Mouse (Mus musculus) forelimb bud, embryonic 11.5 days (tissue): ENCODE data around the gene Cldn3.
"Not testable (repeated sequence)": the region's sequence is repeated elsewhere in the genome, so short reads cannot be mapped to it uniquely, and the experiment has no call there.

Experiments used
- DNase-seq: peaks from one replicate; pipeline ENCODE4 v3.0.0-alpha.2; 2012; ENCODE audit warnings: low read depth, low spot score

Gene Cldn3

GRCm38 (mm10) chr5:134985633-134986297 lies at the start of gene Cldn3:
Gene Cldn3 (plus strand): TSS chr5:134986214.
- DNase-seq: no peak

DNA sequence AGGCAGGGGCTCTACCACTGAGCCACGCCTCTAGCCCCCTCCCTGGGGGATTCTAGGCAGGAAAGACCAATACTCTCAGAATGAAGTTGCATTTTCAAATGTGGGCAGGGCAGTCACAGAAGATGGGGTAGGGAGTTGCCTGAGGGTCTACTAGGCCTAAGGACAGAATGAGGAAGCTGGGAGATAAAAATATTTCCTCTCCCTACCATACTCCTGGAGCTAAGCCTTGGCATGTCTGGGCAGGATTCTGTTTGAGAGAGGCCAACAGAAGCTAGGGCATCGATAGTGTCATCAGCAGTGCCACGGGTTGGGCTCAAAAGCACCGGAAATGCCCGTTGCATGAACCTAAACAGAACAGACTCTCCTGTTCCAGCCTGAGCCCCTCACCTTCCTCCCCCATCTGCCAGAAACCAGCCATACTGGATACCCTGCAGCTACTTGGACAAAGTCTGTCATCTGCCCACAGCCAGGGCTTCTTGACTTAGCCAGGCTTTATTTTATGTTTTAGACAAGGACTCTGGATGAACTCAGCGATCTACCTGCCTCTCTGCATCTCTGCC lies 49.3 kb upstream of the Cldn3 start:
- DNase-seq: no peak

DNA sequence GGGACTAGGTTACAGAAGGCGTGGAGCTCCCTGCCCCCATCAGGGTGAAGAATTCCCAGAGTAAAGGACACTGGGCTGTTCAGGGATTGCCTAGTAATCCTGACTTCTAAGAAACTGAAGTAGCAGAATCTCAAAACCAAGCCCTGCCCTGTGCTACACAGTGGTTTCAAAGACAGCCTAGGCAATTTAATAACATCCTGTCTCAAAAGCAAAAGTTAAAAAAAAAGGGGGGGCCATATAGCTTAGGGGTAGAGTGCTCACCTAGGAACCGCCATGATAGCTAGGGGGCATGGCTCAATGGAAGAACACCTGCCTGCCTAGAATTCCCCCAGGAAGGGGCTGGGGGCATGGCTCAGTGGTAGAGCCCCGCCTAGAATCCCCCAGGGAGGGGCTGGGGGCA lies 46.9 kb upstream of the Cldn3 start:
- DNase-seq: no peak

DNA sequence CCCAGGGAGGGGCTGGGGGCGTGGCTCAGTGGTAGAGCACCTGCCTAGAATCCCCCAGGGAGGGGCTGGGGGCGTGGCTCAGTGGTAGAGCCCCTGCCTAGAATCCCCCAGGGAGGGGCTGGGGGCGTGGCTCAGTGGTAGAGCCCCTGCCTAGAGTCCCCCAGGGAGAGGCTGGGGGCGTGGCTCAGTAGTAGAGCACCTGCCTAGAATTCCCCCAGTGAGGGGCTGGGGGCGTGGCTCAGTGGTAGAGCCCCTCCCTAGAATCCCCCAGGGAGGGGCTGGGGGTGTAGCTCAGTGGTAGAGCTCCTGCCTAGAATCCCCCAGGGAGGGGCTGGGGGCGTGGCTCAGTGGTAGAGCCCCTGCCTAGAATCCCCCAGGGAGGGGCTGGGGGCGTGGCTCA lies 46.5 kb upstream of the Cldn3 start:
- DNase-seq: not testable (repeated sequence)

- no peak for DNase-seq
Observed at GRCm38 (mm10) chr5:134941472-134942209, 44.4 kb upstream of the Cldn3 start.

GRCm38 (mm10) chr5:134942740-134943139 lies 43.3 kb upstream of the Cldn3 start:
- no peak for DNase-seq

- DNase-seq: no peak
Observed at GRCm38 (mm10) chr5:134944179-134944578, 41.8 kb upstream of the Cldn3 start.

GRCm38 (mm10) chr5:134945266-134945959 lies 40.6 kb upstream of the Cldn3 start:
- DNase-seq: no peak

DNA sequence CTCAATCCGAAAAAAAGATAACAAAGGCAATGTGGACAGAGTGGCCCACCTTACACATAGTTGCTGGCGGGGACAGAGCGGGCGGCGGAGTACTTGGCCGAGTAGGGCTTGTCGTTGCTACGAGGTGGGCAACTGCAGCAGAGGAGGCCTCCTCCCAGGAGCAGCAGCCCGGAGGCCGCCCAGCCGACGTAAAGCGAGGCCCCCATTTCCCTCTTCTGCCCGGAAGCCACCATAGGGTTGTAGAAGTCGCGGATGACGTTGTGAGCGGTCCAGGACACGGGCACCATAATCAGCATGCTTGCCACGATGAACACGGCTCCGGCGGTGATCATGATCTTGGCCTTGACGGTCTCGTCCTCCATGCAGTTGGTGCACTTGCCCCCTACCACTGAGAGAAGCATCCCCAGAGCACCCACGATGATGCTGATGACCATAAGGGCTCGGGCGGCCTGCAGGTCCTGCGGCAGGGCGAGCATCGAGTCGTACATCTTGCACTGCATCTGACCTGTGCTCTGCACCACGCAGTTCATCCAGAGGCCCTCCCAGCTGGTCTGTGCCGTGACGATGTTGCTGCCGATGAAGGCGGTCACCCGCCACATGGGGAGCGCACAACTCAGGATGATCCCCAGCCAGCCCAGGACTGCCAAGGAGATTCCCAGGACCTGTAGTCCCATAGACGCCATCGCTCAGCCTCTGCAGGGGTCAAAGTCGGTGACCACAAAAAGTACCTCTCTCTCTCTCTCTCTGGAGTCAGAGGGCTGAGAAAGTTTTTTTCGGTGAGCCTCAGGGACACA lies 39.8 kb upstream of the Cldn3 start:
- DNase-seq: no peak

- DNase-seq: peak; percentile 59
Observed at GRCm38 (mm10) chr5:134946857-134947255, 39.2 kb upstream of the Cldn3 start, which contains the start of gene Cldn4. Gene Cldn4 (minus strand): TSS chr5:134946934.

DNA sequence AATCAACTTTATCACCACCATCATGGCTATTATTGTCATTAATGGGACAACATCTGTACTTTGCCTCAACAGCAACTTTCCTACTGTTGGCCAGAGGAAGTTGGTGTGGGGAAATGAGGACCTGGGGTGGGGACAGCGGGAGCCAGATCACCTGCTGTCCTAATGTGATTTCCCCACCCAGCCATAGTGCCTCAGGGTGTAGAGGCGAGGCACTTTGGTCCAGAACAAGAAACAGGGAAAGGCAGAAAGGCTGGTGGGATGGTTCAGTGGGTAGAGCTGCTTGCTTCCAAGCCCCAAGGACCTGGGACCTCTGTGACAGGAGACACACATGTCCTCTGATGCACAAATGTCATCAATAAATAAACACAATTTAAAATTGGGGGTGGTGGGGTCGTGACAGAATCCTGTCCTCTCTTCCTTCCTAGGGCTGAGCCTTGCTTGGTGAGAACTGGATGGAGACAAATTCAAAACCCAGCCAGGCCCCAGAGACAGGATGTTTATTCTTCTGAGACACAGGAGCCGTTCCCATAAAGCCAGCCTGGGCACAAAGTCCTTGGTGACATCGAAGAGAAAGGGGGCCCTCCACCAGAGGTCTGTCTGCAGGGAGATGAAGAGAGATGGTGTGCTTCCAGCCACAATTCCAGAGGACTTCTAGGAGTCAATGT lies 38.5 kb upstream of the Cldn3 start:
- no peak for DNase-seq

- no peak for DNase-seq
Observed at GRCm38 (mm10) chr5:134948085-134948439, 38.0 kb upstream of the Cldn3 start.

DNA sequence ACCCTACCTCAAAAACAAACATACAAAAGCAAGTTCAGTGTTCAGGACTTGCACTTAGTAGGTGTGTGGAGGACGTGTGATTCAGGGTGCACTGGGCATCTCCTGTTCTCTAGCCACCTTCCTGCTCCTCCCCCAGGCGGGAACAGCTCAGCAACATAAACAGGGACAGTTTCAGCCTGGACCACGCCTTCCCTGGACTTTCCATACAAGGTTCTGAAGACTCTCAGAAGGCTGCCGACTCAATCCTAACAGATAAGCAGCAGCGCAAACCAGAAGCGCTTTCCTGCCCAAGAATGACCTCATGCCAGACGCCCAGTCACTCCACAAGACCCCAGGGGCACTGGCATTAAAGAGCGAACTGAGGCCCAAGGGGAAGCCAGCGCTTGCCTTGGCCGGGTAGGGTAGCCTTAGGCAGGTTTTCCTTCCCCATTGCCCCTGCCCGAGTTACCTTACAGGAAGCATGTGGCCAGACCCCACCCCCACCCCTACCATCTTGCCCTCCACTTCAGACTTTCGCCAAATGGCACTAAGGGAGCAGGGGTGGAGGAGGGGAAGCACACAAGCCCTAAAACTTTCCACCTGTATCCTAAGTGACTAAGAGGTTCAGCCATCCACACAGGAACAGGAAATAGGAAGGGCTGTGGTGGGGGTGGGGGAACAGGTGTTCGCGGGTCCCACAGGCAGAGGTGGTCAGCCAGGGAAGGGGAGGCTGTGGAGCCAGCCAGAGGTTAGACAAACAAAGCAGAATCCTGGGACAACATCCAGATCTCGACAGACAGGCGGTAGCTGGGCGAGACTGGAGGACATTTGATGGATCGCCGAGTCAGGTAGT lies 34.7 kb upstream of the Cldn3 start:
- no peak for DNase-seq

GRCm38 (mm10) chr5:134955491-134955890 lies 30.5 kb upstream of the Cldn3 start:
- DNase-seq: no peak

DNA sequence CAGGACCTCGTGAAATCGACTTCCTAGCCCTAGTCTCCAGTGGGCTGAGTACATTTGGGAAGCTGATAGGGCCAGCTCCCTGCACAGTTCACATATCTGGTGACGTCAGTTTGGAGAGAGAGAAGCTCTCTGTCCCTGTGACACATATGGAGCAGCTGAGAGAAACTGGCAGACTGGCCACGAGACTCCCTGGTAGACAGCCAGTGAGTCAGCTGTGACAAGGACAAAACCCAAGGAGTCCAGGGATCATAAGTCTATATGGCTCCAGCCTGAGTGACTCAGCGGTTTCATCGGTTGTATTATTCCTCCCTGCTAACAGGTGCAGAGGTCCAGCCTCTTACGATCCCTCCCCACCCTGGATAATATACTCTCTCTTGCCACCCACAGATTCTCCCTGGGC lies 26.9 kb upstream of the Cldn3 start:
- DNase-seq: no peak

- no peak for DNase-seq
Observed at GRCm38 (mm10) chr5:134960430-134960829, 25.6 kb upstream of the Cldn3 start.

- no peak for DNase-seq
Observed at GRCm38 (mm10) chr5:134961519-134961918, 24.5 kb upstream of the Cldn3 start.

DNA sequence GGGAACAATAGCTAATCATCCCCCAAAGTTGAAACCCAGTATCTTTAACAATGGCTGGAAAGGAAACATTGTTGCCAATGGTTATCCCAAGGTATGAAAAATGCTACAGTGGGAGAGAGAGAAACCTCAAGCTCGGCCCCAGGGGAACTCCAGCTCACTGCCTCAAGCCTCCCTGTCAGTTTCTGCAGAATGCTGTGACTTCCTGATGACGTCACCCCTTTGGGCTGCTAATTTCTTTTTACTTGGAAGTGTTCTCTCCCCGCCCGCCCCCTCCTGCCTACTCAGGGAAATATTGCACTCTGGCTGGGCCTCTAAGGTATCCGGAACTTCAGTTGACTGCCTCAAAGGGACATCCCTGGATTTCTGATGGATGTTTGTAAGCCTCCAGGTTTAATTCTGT lies 22.5 kb upstream of the Cldn3 start:
- DNase-seq: no peak

- not testable (repeated sequence) for DNase-seq
Observed at GRCm38 (mm10) chr5:134964655-134965054, 21.4 kb upstream of the Cldn3 start.

DNA sequence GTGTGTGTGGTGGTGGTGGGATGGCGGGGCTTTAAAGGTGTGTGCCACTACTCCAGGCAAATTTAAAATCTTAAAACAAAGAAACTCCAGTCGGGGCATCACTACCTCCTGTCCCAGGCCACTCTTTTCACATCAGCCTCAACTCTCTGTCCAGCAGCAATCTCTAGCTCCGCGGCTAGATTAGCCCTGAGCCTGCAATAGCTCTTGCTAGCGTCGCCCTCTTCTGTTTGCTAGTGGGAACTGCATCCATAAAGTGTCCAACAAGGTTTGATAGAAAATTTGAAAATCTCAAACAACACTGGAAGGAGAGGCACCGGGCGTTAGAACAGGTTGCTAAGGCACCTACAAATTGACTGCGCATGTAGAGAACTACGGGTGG lies 20.6 kb upstream of the Cldn3 start:
- peak; percentile 84 for DNase-seq
